Mouse (Mus musculus) stomach, embryonic 15.5 days (tissue): ENCODE data around the gene Scn8a. TPM values are rescaled to one million over a fixed set of nuclear protein-coding genes. Genes with fewer than 3 reads are reported as not detected.
A peak's percentile ranks its signal among the peaks of the same experiment; 100 is the strongest.

ENCODE experiments used
- ATAC-seq: fragments of 200-750 bp; cut with Nextera tagmentation; 2 replicates; pipeline ENCODE4 v1.8.0; 2017; ENCODE audit warnings: low read depth, moderate number of reproducible peaks, moderate TSS enrichment; ENCODE audit not compliant: insufficient read depth, low FRiP score
- H3K27ac ChIP-seq: fragments of 300-500 bp; sonication (generic); 2 replicates; pipeline ENCODE4 v1.5.1; 2015; ENCODE audit warnings: mild to moderate bottlenecking, inconsistent platforms
- H3K27me3 ChIP-seq: fragments of 300-500 bp; sonication (generic); replicated peaks from 2 replicates; pipeline ENCODE4 v1.6.1; 2015; ENCODE audit warnings: inconsistent platforms
- H3K36me3 ChIP-seq: fragments of 300-500 bp; sonication (generic); 2 replicates; pipeline ENCODE4 v1.6.1; 2015; ENCODE audit warnings: inconsistent platforms
- H3K4me1 ChIP-seq: fragments of 300-500 bp; sonication (generic); 2 replicates; pipeline ENCODE4 v1.6.1; 2015; ENCODE audit warnings: inconsistent platforms
- H3K4me2 ChIP-seq: fragments of 300-500 bp; sonication (generic); 2 replicates; pipeline ENCODE4 v1.6.1; 2015; ENCODE audit warnings: mild to moderate bottlenecking, inconsistent platforms
- H3K4me3 ChIP-seq: fragments of 300-500 bp; sonication (generic); replicated peaks from 2 replicates; pipeline ENCODE4 v1.5.1; 2015; ENCODE audit warnings: inconsistent platforms
- H3K9ac ChIP-seq: fragments of 300-500 bp; sonication (generic); 2 replicates; pipeline ENCODE4 v1.6.1; 2015; ENCODE audit warnings: inconsistent platforms
- H3K9me3 ChIP-seq: fragments of 300-500 bp; sonication (generic); 2 replicates; pipeline ENCODE4 v1.6.1; 2016; ENCODE audit warnings: inconsistent platforms
- WGBS: fragments of 180-500 bp; shearing (Covaris S2); methylation state at CpG from one replicate; pipeline ENCODE4 v1.1.7; 2015; 5-methylcytosine and 5-hydroxymethylcytosine counted together
- polyA plus RNA-seq: library from polyadenylated mRNA; unstranded; fragments of >200 nt; fragmentation: Nextera tagmentation; extraction: Ambion mirVana; gene quantifications from 2 replicates; pipeline ENCODE4 v1.2.1, GENCODE M21; 2015

Gene Scn8a
- polyA plus RNA-seq, 1 experiment from 2014 or later, result 2.2 TPM

GRCm38 (mm10) chr15:100961561-100961960, 91.9 kb downstream of the Scn8a start:
- Histone ChIP-seq H3K4me1 (no peaks in the 10 kb centered on the region), H3K9me3 (no peaks in the 10 kb centered on the region), H3K4me2 (no peak overlapping the region), H3K27ac (no peak overlapping the region), H3K27me3 (no peaks in the 10 kb centered on the region), H3K9ac (no peak overlapping the region), H3K4me3 (no peak overlapping the region), H3K36me3 (no peaks in the 10 kb centered on the region)
- no peak for ATAC-seq
- 71% methylated on average over 4 of the region's 4 CpGs for WGBS

GRCm38 (mm10) chr15:100971443-100971842, 101.8 kb downstream of the Scn8a start:
- Histone ChIP-seq H3K9me3 (no peaks in the 10 kb centered on the region), H3K36me3 (no peaks in the 10 kb centered on the region), H3K27me3 (no peaks in the 10 kb centered on the region), H3K4me1 (peaks cover 8% of the 10 kb centered on the region; the same call in 1 of the 2 replicates), H3K27ac (no peak overlapping the region), H3K9ac (no peak overlapping the region), H3K4me3 (no peak overlapping the region), H3K4me2 (no peak overlapping the region)
- 78% methylated on average over 11 of the region's 11 CpGs for WGBS
- ATAC-seq, result no peak

GRCm38 (mm10) chr15:100972795-100973194, 103.1 kb downstream of the Scn8a start:
- no peak overlapping the region for H3K27ac ChIP-seq
- no peaks in the 10 kb centered on the region for H3K9me3 ChIP-seq
- WGBS, result 30% methylated on average over 11 of the region's 11 CpGs
- H3K4me3 ChIP-seq, result no peak overlapping the region
- peaks cover 8% of the 10 kb centered on the region; the same call in 1 of the 2 replicates for H3K4me1 ChIP-seq
- H3K4me2 ChIP-seq, result peak overlapping the region; percentile 11; the same call in 1 of the 2 replicates
- H3K27me3 ChIP-seq, result no peaks in the 10 kb centered on the region
- peak; percentile 47; the same call in 1 of the 2 replicates for ATAC-seq
- no peaks in the 10 kb centered on the region for H3K36me3 ChIP-seq
- H3K9ac ChIP-seq, result no peak overlapping the region

GRCm38 (mm10) chr15:100974679-100975078, 105.0 kb downstream of the Scn8a start:
- H3K36me3 ChIP-seq, result no peaks in the 10 kb centered on the region
- no peak for ATAC-seq

GRCm38 (mm10) chr15:100983427-100984153, 113.9 kb downstream of the Scn8a start:
- Histone ChIP-seq H3K4me2 (peak overlapping the region; percentile 92), H3K27ac (no peak overlapping the region), H3K9ac (peak overlapping the region; percentile 11; the same call in 1 of the 2 replicates), H3K27me3 (0 out of 2 replicates have a peak, but pooled peaks cover 8% of the 10 kb centered on the region), H3K4me1 (0 out of 2 replicates have a peak, but pooled peaks cover 4% of the 10 kb centered on the region), H3K4me3 (peak overlapping the region; percentile 49), H3K9me3 (no peaks in the 10 kb centered on the region), H3K36me3 (no peaks in the 10 kb centered on the region)
- ATAC-seq, result peak; percentile 75
- WGBS, result under 1% methylated on average over 46 of the region's 46 CpGs

More at GRCm38 (mm10) chr15:100974679-100975078, 105.0 kb downstream of the Scn8a start:
- no peak overlapping the region for H3K4me2 ChIP-seq
- H3K27me3 ChIP-seq, result no peaks in the 10 kb centered on the region
- 71% methylated on average over 1 of the region's 1 CpGs for WGBS
- H3K4me3 ChIP-seq, result no peak overlapping the region
- no peaks in the 10 kb centered on the region for H3K4me1 ChIP-seq
- H3K9ac ChIP-seq, result no peak overlapping the region
- no peaks in the 10 kb centered on the region for H3K9me3 ChIP-seq
- H3K27ac ChIP-seq, result no peak overlapping the region

GRCm38 (mm10) chr15:100984154-100984893, 114.7 kb downstream of the Scn8a start:
- no peaks in the 10 kb centered on the region for H3K36me3 ChIP-seq
- peak overlapping the region; percentile 92 for H3K4me2 ChIP-seq
- peak overlapping the region; percentile 49 for H3K4me3 ChIP-seq
- H3K4me1 ChIP-seq, result 0 out of 2 replicates have a peak, but pooled peaks cover 4% of the 10 kb centered on the region
- 0 out of 2 replicates have a peak, but pooled peaks cover 8% of the 10 kb centered on the region for H3K27me3 ChIP-seq
- H3K27ac ChIP-seq, result no peak overlapping the region
- H3K9ac ChIP-seq, result peak overlapping the region; percentile 4; the same call in 1 of the 2 replicates
- no peaks in the 10 kb centered on the region for H3K9me3 ChIP-seq
- ATAC-seq, result no peak
- WGBS, result 20% methylated on average over 12 of the region's 12 CpGs

GRCm38 (mm10) chr15:100986479-100986878, 116.8 kb downstream of the Scn8a start:
- ATAC-seq, result no peak
- no peak overlapping the region for H3K27ac ChIP-seq
- H3K27me3 ChIP-seq, result 0 out of 2 replicates have a peak, but pooled peaks cover 8% of the 10 kb centered on the region
- H3K36me3 ChIP-seq, result no peaks in the 10 kb centered on the region
- H3K4me2 ChIP-seq, result no peak overlapping the region
- WGBS, result 86% methylated on average over 10 of the region's 10 CpGs
- no peak overlapping the region for H3K9ac ChIP-seq
- 0 out of 2 replicates have a peak, but pooled peaks cover 4% of the 10 kb centered on the region for H3K4me1 ChIP-seq
- H3K9me3 ChIP-seq, result no peaks in the 10 kb centered on the region
- no peak overlapping the region for H3K4me3 ChIP-seq

- Histone ChIP-seq H3K4me2 (no peak overlapping the region), H3K4me3 (no peak overlapping the region), H3K9me3 (no peaks in the 10 kb centered on the region), H3K27ac (no peak overlapping the region), H3K4me1 (0 out of 2 replicates have a peak, but pooled peaks cover 4% of the 10 kb centered on the region), H3K9ac (no peak overlapping the region), H3K36me3 (no peaks in the 10 kb centered on the region), H3K27me3 (0 out of 2 replicates have a peak, but pooled peaks cover 8% of the 10 kb centered on the region)
- 90% methylated on average over 1 of the region's 1 CpGs for WGBS
- ATAC-seq, result no peak
These were observed 117.4 kb downstream of the Scn8a start for GRCm38 (mm10) chr15:100987031-100987430.

GRCm38 (mm10) chr15:100990283-100990682, 120.6 kb downstream of the Scn8a start:
- Histone ChIP-seq H3K9ac (no peak overlapping the region), H3K4me3 (no peak overlapping the region), H3K4me1 (no peaks in the 10 kb centered on the region), H3K4me2 (no peak overlapping the region), H3K27ac (no peak overlapping the region), H3K36me3 (no peaks in the 10 kb centered on the region), H3K27me3 (0 out of 2 replicates have a peak, but pooled peaks cover 4% of the 10 kb centered on the region), H3K9me3 (no peaks in the 10 kb centered on the region)
- no peak for ATAC-seq
- WGBS, result 91% methylated on average over 10 of the region's 10 CpGs

- H3K9me3 ChIP-seq, result no peaks in the 10 kb centered on the region
- H3K4me1 ChIP-seq, result no peaks in the 10 kb centered on the region
- 37% methylated on average over 4 of the region's 4 CpGs for WGBS
- no peaks in the 10 kb centered on the region for H3K36me3 ChIP-seq
- H3K27me3 ChIP-seq, result no peaks in the 10 kb centered on the region
- no peak overlapping the region for H3K27ac ChIP-seq
- no peak overlapping the region for H3K4me2 ChIP-seq
- no peak overlapping the region for H3K4me3 ChIP-seq
- no peak overlapping the region for H3K9ac ChIP-seq
- ATAC-seq, result no peak
These were observed 127.4 kb downstream of the Scn8a start for GRCm38 (mm10) chr15:100997090-100997489.

- WGBS, result 68% methylated on average over 1 of the region's 1 CpGs
- Histone ChIP-seq H3K27me3 (no peaks in the 10 kb centered on the region), H3K36me3 (no peaks in the 10 kb centered on the region), H3K4me1 (no peaks in the 10 kb centered on the region), H3K9me3 (no peaks in the 10 kb centered on the region), H3K4me3 (no peak overlapping the region), H3K27ac (no peak overlapping the region), H3K4me2 (no peak overlapping the region), H3K9ac (no peak overlapping the region)
- ATAC-seq, result no peak
These were observed 132.0 kb downstream of the Scn8a start for GRCm38 (mm10) chr15:101001685-101002084.

- no peaks in the 10 kb centered on the region for H3K36me3 ChIP-seq
- H3K27me3 ChIP-seq, result no peaks in the 10 kb centered on the region
- no peaks in the 10 kb centered on the region for H3K9me3 ChIP-seq
- no peak overlapping the region for H3K4me3 ChIP-seq
- no peak overlapping the region for H3K9ac ChIP-seq
- no peak overlapping the region for H3K27ac ChIP-seq
- no peak overlapping the region for H3K4me2 ChIP-seq
- WGBS, result 96% methylated on average over 3 of the region's 3 CpGs
- H3K4me1 ChIP-seq, result peaks cover 6% of the 10 kb centered on the region; the same call in 1 of the 2 replicates
- no peak for ATAC-seq
These were observed 132.8 kb downstream of the Scn8a start for GRCm38 (mm10) chr15:101002466-101002865.
